Mouse (Mus musculus) frontal cortex, postnatal 36 days (tissue): ENCODE measurements around the gene Ubash3b.

ENCODE experiments used
- DNase-seq, 2 experiments: peaks; one replicate each; pipeline ENCODE4 v3.0.0; 2022; ENCODE audit warnings: low spot score in 2 of 2

Ubash3b gene

DNA sequence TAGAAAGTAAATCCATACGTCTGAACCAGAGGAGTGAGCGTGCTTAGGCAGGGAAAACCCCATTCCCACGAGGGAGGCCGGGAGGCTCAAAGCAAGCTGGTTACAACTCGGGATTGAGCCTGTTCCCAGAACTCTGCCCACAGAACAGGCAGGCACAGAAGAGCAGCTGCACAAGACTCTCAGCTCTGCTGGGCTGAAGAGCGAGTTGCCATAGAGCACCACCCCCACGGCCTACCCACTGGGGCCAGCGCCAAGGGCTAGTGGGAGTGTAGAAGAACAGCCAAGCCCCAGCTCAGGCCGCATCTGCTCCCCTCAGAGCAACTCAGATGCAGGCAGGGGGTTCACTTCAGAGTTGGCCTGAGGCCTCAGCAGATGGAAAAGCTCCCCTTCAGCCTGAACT is 107.3 kb downstream of the Ubash3b start:
- DNase-seq, result peak; percentile 90 to 93

DNA sequence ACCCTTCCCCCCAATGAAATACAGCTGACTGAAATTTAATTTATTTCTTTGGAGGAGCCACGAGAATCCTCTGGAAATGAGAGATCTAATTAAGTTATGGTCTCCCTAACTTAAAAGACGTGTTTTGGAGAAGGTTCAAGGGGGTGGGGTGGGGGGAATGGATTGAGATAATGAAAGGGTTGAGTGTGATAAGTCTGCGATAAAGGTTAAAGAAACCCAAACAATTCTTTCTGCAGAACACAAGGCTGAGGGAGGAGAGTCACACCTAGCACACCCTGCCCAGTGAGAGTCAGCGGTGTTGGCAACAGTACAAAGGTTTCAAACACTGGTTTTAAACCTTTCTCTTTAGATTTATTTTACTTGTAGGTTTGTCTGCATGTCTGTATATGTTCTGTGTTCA is 108.0 kb downstream of the Ubash3b start:
- DNase-seq, result no peak

DNA sequence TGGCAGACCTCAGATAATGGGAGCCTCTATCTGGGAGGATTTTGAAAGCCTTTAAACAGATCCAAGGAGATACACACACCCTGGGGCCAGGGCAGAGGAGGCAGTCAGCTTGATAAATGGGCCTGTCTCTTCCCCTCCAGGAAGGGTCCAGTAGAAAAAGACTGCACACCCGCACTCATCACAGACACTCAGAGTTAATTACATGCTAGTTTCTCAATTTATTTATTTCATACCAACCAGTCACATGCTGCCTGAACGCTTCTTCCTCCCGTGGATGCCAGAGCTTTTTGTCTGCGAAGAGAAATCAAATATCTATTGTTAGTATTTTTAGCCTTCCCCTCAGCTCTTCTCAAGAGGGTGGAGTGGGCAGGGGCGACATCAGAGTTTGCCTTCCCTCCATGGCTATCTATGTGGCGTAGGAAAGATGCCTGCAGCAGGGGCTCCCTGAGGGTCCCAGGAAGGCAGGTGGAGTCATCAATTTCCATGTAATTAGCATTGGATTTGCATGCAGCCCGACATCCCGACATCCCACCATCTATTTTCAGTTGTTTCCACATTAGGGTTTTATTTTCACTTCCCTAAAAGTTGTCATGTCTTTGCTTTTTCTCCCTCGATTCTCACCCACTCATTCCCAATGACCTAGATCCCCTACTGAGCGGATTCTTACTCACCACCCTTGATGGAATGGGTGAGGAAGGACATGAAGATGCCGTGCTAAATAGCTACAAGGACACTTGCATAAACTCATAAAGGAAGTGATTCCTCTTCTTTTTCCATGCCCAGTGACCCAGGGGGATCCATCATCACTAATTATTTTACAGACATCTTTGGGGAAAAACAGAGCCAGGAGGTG is 110.2 kb downstream of the Ubash3b start:
- no peak for DNase-seq

DNA sequence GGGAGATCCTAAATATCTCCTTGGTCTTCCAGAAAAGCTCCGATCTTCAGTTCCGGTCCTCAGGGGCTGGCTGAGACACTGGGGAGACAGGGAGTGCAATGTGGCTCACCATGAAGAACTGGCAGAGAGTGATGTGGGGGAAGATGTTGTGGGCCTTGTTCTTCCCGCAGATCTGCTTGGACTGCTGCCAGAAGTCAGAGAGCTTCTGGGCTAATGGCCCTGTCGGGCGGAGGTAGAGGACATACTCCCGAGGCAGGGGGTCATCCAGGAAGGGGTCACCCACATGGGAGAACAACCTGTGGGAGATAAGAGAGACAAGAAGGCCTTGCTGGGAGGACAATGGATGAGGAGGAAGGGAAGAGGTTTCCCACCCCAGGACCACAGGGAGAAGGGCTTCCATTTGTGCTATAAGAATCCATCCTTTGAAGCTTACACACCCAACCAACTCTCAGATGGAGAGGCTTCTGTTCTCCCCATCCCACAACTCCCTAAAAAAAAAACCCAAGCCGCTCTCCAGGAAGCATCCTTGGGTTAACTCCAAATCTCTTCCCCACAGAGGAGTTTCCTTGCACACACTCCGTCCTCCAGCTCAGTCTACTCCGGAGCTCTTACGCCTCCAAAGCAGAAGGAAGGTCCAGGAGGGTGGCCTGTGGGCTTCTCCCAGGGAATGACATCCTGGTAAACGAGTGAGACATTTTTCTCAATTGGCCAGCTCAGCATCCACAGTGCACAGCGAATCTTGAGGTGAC is 111.0 kb downstream of the Ubash3b start:
- DNase-seq, result peak; percentile 41 to 58

DNA sequence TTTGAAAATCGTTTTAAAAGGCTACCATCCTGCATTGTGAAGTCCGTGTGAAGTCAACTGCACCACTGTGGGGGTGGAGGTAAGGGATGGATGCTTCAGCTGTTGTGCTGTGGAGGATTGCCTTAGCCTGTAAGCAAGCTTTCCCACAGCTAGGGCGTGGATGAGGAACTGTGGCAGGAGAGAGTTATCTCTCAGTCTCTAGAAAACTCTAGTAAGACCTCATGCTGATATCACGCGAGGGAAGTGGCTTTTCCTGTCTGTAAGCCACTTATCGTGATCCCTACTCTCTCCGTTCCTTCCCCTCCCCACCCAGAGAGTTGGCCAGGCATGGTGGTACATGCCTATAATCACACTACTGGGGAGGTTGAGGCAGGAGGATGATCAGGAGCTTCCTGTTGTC is 112.2 kb downstream of the Ubash3b start:
- DNase-seq, result no peak

DNA sequence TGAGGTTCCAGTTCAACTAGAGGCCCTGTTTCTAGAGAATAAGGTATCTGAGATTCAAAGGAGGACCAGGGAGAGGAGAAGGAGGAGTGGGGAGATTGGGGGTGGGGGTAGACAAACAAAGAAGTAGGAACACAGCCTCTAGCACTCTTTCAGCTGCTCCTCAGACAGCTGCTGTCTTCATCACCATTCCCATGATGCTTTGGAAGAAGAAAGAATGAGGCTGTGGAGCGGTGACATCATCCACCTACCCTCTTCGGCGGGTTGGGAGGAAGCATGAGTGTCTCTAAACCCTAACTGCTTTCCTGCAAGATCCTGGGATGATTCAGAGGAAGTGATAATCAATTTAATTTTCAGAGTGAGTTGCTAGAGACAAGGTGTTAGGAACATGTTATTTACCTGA is 112.7 kb downstream of the Ubash3b start:
- DNase-seq, result no peak

DNA sequence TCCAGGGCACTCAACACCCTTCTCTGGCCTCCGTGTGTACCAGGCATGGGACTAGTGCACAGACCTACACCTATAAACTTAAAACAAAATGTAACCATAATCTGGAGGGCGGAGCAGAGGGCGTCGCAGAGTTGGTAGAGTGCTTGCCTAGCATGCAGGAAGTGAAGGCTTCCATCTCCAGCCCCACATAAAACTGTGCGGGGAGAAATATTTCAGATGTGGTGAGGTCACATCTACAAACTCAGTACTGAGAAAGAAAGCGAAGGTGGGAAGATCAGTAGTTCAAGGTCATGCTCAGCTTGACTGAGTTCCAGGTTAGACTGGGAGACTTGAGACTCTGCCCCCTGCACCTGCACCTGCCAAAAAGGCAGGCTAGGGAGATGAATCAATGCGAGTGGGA is 113.3 kb downstream of the Ubash3b start:
- DNase-seq, result no peak

DNA sequence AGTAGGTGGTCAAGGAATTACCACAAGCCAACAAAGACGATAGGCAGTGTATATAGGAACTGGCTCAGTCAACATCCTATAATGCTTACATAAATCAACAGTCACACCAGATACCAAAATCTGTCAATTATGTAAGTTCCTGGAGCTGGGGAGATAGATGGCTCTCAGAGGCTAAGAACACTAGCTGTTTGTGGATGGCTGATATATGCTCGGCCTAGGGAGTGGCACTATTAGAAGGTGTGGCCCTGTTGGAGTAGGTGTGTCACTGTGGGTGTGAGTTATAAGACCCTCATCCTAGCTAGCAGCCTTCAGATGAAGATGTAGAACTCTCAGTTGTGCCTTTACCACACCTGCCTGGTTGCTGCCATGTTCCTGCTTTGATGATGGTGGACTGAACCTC is 113.8 kb downstream of the Ubash3b start:
- no peak for DNase-seq

DNA sequence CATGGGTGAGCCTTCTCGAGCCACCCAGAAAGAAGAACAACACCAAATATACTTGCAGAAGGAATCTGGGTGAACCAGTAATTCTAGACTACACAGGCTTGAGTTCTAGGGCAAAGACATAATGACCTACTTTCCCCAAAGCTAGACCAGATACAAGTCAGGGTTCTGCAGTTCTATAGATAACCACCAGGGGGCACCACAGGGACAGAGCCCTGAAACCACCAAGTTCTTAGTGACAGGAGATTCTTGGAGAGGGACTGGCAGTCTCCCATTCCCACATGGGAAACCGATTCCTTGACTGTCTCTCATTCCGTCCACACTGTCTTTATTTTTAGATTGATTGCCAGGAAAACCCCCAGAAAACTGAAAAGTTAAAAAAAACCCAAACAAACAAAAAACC is 116.9 kb downstream of the Ubash3b start:
- peak; percentile 87 to 94 for DNase-seq

DNA sequence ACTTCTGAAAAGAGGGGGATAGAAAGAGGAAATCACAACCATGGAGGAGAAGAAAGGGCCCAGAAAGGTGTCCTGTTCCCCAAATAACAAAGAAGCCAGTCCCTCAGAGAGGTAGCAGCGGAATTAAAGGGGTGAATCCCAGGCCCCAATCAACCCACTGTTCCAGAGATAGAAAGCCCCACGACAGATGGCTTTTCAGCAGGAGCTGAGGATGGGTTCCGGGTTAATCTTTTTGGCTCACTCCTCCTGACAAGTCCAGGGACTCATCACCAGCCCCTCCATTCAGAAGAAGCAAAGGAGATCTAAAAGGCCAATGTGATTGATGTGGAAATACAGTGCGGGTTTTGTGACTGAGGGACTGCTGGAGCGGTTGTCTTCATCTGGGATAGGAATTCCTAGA is 117.9 kb downstream of the Ubash3b start:
- DNase-seq, result no peak

DNA sequence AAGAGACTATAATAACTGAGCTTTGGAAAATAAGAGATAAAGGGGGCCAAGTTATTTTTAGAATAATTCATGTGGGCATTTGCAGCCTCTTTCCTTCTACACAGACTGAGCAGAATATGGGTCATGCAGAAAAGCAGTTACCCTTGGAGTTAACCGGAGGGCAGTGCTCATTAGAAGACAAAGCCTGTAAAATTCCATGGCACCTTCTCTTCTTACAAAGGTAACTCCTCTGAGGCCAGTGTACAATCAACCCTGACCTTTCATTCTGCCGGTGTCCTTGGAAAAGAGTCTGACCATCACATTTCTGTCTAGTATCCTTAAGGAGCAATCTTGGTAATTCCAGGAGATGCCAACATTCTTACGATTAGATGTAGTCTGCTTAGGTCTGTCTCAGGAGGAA is 120.1 kb downstream of the Ubash3b start:
- DNase-seq, result no peak

DNA sequence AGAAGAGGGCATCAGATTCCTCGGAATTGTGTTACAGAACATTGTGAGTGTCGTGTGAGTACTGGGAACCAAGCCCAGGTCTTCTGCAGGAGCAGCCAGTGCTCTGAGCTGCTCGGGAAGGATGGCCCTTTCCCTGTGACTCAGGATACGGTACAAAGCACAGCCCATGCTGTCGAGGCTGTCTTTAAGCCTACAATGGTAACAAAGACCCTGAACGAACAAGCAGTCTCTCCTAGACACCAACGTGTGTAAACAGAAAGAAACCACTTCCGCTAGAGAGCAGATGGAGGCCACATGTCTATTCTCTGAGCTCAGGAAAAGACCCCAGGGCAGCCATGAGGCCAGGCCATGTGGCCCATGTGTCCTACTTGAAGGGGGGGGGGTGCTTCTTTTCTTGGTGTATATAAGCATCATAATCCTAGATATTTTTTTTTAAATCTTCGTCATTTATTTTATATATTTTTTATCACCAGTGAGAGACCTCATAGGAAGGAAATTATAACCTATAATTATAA is 123.3 kb downstream of the Ubash3b start:
- no peak for DNase-seq

DNA sequence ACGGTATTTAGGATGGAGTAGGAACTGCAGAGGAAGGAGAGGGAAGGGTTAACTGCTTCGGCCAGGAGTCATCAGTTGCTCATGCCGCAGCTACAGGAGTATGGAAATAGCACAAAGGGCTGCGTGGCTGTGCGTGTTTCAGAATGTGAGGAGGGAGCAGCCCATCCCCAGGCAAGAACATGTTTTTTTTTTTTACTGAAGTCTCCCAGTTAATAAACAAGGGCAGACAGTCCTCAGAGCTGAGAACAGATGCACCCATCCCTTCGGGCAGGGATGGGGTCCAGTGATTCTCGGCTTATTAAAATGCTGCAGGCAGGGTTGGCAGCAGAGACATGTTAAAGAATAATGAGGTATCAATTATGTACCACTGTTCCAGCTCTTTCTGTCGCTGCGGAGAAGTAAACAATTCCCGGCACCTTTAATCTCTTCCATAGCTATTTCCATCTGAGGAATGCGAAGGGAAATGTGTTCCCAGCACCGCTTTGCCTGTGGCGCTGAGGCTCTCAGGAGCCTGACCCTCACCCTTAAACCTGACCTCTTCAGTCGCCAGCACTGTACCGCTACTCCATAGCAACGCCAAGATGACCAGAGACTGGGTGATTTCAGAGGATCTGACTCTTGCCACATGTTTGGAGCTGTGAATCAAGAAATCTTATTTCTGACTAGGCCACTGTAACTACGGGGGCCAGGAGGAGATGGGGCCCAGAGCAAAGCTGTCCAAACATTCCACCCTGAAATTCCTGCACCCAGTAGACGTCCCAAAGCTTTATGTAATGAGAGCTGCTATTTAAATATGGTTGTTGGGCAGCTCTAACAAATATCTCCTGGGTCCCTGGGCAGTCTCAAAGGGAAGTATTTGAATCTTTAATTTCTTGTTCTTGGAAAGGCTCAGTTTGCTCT is 129.7 kb downstream of the Ubash3b start:
- DNase-seq, result no peak

DNA sequence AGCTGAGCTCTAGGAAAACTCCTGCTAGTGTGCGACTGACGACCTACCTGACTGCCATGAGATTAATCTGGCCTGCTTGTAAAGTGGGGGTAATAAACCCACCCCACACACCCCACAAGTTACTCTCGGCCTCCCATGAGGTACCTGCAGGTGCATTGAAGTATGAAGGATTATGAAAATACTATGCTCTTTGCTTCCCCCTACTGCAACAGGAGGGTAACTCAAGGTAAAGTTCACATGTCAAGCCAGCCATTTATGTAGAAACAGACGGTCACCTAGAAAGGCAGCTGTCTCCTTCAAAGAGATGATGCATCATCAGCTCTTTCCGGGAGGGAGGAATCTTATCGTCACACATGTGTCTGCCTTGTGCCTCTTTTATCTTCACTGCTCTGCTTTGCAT is 131.7 kb downstream of the Ubash3b start:
- no peak for DNase-seq

DNA sequence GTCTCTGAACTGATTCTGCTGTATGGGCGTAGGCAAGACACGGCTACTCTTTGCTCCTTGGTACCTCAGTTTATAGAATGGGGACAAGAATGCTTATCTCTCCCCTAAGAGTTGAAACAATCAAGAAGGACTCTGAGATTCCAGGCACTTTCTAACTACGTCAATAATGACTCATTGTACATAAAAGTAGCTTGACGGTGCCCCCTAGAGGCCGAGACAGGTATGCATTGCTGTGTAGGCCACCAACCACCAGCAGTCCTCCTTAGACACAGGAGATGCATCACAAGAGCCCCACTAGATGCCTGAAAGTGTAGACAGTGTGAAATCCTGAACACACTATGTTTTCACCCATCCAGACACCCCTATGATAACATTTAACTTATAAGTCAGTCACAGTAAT is 133.0 kb downstream of the Ubash3b start:
- peak in 1 of 2 experiments; percentile 66 for DNase-seq

DNA sequence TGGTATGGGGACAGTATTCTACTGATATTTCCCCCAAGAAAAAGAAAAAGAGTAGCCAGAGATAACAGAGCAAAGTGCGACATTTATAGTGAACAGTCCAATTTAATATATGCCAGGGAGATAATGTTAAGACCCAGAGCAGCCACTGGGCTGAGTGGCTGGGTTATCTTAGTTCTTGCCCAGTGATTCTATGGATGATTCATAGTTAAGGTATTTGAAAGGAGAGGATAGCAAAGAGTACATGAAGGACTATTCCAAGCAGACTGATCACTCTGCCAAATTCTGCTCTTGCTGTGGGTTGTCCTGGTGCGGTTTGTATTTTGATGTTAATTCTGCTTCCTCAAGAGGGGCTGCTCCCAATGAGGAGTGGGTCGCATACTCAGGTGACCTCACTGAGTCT is 139.8 kb downstream of the Ubash3b start:
- DNase-seq, result no peak

DNA sequence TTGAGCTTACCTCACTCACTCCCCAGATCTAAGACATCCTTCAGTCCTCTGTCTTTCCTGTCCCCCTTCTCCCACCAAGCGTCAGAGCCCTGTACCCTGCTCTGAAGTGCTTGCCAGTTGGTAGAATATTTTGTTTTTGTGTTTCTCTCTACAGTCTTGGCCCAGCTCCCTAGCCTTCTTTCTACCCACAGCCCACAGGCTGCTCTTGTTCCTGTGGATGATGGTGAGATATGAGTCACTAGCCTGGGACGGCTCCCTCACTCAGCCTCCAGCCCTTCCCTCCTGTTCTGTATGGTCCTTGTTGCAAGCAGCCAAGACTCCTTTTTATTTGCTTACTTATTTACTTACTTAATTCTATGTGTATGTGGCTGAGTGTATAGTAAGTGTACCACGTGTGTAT is 141.0 kb downstream of the Ubash3b start:
- peak; percentile 37 to 40 for DNase-seq

DNA sequence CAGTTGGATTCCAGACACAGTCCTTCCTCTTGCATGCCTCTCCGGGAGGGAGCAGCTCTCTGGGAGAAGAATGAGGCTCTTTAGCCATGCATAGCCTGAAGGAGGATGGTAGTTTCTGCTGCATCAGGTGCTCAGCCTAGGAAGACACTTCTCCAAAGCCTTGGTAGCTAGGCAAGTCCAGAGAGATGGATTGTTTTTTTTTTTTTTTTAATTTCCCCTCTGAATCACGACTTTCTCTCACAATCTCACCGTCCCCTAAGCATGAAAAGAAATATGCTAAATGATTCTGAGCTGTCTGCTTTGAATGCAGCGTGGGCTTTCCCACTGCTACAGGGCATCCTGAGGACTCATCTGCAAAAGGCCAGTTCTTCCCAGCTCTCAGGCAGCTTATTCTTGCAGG is 147.0 kb downstream of the Ubash3b start:
- peak in 1 of 2 experiments; percentile 11 for DNase-seq

DNA sequence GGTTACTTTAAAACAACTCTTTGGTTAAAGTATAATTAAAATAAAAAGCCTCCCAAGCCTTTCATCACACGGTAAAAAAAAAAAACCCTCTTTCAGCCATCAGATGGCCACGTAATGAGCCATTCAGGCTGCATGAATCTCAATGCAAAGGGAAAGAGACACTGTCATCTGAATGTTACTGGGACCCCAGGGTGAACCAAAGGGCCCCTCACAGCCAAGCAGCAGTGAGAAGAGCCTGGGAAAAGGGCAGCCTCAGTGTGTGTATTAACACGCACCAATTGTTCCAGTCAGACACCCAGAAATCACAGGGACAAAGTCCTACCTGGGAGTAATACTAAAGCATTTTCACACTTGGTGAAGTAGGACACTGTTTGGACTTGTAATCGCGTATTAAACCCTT is 149.0 kb downstream of the Ubash3b start:
- DNase-seq, result no peak

DNA sequence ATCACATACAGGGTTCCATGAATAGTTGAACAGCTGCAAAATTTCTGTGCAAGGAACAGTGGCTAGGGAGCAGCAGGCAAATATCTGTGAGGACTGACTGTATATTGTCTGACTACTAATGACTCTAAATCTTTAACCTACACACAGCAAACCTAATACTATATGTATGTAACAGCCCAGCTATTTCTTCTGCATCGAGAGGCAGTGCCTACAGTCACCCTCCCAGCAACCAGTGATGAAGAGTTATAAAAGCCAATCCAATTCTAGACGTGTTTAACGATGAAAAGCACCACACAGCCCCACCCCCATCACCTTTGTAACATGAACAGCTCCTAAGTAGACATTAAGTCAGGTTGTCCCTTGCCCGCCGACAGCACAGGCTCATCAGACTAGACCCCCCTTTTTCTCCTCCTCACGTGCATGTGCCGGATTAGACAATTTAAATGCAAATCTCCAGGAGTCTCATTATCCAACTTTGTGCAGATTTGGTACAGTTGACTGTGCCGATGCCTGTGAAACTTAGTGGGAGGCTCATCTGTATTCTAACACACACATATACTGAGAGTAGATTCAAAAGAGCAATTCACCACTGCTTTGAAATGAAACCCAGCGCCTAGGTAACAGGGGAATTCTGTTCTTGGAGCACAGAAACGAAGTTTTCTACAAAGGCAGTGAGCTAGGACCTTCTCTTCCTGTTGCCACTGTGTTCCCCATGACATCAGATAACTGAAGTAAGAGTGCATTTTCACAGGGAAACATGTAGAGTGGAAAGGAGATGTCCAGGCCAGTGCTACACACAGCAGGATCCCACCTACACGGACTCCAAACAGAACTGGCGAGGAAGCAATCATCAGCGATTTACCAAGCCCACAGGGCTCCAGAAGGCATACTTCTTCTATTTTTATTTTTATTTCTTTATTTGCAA is 149.7 kb downstream of the Ubash3b start:
- DNase-seq, result peak in 1 of 2 experiments; percentile 47

DNA sequence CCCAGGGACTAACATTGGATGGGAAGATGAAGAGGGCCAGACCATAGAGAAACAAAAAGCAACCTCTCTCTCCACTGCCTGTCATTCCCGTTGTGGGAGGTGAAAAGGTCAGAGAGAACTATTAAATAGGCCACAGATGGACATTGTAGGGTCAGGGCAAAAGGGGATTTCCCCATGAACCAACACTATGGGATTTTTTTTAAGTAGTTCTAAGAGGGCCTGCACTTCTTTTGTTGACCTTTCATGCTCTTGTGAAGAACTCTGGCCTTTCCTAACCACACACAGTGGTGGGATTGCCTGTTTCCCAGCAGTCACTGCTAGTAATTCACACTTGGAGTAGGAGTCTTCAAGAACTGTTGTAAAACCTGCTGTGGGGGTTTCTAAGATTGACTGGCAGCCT is 153.7 kb downstream of the Ubash3b start:
- no peak for DNase-seq
